Mouse (Mus musculus) lung, postnatal 10 days (tissue): ENCODE results near the gene Prdm11.

Experiments used
- DNase-seq: peaks from one replicate; pipeline ENCODE4 v3.0.0; 2021

Gene Prdm11

DNA sequence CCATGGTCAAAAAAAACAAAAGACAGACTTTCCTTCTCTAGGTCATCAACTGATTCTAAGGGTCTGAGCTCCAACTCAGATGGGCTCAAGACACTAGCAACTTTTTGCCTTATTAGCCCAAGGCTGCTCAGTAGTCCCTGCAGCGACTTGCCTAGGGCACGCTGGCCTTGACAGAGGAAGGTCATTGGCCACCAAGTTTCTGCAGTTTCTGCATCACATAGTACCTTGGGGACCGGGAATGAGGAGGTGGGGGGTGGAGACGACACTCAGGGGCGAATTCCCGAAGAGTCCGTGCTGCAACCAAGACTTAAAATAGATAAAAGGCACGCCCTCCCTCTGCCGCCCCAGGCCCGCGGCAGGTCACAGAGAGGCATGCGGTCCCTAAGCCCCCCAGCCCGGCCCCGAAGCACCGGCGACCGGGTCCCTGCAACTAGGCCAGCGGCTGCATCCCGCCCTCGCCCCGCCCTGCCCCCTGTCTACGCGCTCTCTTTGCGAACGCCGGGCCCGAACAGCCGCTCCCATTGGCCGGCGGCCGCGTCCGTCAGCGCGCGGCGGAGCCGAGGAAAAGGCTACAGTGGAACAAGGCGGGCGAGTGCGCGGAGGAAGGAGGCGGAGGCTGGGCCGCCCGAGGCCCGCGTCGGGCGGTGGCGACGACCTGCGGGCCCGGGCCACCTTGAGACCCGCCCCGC is 694 bp downstream of the Prdm11 start:
- peak; percentile 97 for DNase-seq

GRCm38 (mm10) chr2:93043449-93044157 is 2.4 kb downstream of the Prdm11 start:
- no peak for DNase-seq

DNA sequence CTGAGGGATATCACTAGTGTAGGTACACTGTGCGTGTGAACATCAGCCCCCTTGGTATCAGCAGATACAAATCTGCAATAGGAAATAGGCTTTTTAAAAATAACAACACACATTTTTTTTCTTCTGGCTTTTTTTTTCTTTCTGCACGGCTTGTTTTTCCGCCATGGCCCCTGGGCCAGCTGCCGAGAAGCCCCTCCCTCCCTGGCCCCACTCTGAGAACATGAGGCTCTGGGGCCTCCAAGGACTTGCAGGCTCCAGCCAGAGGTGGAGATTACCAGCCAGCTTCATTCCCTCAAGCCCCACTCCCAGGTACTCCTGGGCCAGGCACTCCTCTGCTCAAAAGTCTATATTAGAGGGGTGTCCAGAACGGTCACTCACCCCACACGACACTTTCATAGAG is 4.5 kb downstream of the Prdm11 start:
- DNase-seq: no peak

- peak; percentile 72 for DNase-seq
These were observed 5.1 kb downstream of the Prdm11 start for GRCm38 (mm10) chr2:93040841-93041240.

DNA sequence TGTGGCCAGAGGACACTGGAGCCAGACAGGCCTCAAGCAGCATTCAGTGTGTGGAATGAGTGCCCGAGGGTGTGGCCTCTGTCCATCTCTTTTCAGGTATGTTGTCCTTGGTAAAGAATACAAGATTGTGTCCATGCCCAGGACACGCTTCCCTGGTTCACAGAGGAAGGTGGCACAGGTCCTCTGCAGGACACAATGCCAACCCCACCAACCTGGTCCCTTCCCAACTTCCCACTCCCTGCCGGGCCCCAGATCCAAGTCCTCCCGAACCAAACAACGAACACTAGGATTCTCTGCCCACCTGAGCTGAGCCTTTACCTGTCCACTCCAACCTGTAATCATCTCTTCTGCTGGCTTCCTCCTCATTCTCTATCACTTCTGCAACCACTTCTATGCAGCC is 6.3 kb downstream of the Prdm11 start:
- DNase-seq: no peak

- no peak for DNase-seq
These were observed 6.9 kb downstream of the Prdm11 start for GRCm38 (mm10) chr2:93039043-93039442.

DNA sequence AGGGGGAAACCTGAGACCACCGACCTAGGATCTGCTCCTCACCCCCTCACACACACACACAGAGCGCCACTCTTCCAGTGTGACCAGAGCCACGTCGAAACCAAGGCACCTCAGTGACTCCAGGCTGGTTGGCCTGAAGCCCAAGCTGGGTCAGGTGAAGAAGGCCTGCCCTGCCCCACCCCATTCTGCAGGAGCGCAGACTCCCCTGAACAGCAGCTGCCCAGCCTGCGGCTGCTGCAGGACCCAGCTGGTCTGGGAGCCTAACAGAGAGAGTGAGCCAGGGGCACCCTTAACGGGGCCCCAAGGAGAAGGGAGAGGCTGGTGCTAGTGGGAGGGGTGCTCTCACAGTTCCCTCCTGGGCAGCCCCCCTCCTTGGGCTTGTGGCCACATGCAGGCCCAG is 10.3 kb downstream of the Prdm11 start:
- peak; percentile 58 for DNase-seq

DNA sequence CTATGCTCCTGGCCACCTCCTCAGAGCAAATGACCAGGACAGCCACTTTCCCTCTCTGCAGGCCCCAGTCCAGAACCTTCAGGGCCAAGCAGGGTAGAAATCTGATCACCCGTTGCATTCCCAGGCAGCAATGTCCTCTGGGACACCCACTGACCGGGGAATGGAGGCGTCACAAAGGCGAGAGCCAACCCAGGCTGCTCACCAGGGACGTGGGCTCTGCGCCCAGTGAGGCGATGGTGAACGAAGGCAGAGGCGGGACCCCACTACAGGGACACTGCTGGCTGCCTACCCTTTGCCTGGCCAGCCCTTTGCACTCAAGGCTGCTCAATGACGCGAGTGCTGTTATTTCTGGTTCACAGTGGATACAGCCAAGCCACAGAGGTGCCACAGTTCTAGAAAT is 13.3 kb downstream of the Prdm11 start:
- DNase-seq: peak; percentile 86

DNA sequence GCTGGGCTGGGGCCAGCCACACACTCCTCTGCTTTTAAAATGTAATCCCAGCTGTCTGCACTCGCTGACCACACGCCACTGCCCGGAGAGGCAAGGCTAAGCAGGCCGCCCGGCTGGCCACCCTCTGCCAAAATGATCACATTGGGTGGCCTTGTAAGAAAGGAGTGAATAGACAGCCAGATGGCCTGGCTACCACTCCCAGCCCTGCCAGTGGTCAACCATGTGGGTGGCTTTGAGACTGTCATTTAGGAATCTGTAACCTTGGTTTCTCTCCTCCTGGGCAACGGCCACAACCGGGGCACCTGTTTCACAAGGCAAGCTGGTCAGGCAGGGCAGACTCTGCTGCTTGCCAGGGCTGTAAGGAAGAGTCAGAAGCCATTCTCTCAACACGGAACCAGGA is 13.9 kb downstream of the Prdm11 start:
- peak; percentile 71 for DNase-seq

- DNase-seq: peak; percentile 49
These were observed 14.9 kb downstream of the Prdm11 start for GRCm38 (mm10) chr2:93031021-93031420.

- DNase-seq: no peak
These were observed 15.9 kb downstream of the Prdm11 start for GRCm38 (mm10) chr2:93030101-93030500.

DNA sequence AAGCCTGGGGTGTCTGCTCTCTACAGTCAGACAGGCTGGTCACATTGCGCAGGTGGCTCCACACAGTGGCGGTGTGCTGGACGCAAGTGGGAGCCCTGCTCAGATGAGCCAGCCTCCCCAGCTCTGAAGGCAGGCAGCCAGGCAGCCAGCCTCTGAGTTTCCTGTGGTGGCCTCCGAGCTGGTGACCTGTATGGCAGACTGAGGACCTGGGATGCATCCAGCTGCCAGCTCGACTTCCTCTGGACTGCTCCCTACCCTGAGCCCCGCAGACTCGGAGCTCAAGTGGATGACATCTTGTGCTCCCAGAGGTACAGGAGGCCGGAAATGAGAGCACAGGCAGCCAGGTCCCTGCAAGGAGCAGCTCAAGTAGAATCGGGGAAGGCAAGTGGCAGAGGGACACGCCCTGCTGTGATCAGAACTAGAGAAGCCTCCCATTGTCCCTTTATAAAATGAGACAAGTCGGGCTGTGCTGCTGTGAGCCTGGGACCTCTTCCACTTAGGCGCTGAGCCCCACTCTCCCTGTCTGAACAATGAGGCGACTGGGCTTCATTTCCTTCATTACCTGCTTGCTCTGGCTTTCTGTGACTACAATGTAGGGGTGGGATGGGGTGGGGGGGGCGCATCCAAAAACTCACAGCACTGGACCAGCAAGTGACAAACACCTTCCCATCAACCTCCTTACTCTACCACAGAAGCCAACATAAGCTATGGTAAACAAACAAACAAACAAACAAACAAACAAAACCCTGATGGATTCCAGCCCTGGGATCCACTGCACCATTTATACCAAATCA is 16.5 kb downstream of the Prdm11 start:
- DNase-seq: peak; percentile 69

- DNase-seq: no peak
These were observed 17.1 kb downstream of the Prdm11 start for GRCm38 (mm10) chr2:93028865-93029264.

DNA sequence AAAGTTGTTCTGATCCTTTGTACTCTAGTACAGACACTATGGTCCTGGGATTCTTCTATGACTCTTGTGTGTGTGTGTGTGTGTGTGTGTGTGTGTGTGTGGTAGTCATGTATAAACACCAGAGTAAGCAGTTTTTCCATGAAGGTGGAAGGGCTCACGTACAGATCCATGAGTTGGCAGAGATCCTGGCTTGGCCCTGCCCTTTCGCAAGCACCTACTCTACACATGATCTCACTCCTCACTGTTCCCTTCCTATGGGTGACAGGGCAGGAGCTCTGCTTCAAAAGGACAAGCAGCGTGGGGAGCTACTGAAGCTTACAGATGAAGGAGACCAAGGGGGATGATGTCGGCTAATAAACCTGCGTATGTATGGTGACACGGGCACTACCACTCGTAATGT is 18.3 kb downstream of the Prdm11 start:
- no peak for DNase-seq

- no peak for DNase-seq
These were observed 21.5 kb downstream of the Prdm11 start for GRCm38 (mm10) chr2:93024431-93024830.

GRCm38 (mm10) chr2:93018854-93019253 is 27.1 kb downstream of the Prdm11 start:
- DNase-seq: peak; percentile 38

GRCm38 (mm10) chr2:93017151-93017550 is 28.8 kb downstream of the Prdm11 start:
- DNase-seq: no peak

GRCm38 (mm10) chr2:93015041-93015440 is 30.9 kb downstream of the Prdm11 start:
- DNase-seq: no peak

GRCm38 (mm10) chr2:93014093-93014937 is 31.7 kb downstream of the Prdm11 start:
- peak; percentile 75 for DNase-seq

GRCm38 (mm10) chr2:93013415-93014092 is 32.4 kb downstream of the Prdm11 start:
- no peak for DNase-seq

DNA sequence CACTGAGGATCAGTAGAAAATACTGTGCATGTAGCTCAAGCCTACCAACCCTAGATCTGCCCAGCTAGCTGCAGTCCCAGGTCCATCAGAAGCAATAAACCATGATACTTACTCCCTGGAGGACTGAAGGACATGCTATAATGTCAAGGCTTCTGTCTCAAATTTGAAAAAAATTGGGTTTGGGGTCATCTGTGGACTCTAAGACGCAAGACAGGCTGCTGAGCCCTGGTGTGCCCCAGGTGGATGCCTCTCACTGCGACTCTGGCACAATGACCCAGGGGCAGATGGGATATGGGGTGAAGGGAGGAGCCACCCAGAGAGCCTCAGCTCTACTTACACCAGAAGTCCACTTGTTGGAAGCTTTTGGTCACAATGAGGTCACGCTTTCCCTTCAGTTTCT is 33.0 kb downstream of the Prdm11 start:
- DNase-seq: no peak

DNA sequence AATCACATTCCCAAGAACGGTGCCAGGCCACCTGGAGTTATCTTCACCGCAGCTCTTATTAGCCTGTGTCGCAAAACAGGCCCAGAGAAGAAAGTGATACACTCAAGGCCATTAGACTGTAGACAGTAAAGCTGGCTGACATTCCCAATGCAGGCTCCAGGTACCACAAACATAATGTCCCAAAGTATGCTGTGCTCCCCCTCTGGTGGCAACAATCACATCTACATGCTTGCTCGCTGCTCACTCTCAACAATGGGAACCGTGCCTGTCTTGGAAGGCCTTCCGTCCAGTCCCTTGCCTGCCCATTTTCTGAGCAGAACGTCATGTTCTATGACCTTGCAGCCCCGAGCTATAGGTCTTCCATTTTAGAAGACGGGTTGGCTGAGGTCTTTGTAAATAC is 34.0 kb downstream of the Prdm11 start:
- no peak for DNase-seq
